Mouse (Mus musculus) CD4-positive naive resting alpha-beta T cell, adult 76 days (primary cell): ENCODE measurements around the gene Mff. TPM values are rescaled to one million over a fixed set of nuclear protein-coding genes. Genes with fewer than 3 reads are reported as not detected.

ENCODE experiments used
- total RNA-seq: library from RNA; stranded (reverse); gene quantifications from one replicate; pipeline ENCODE4 v1.2.4, GENCODE M21; 2023

The Mff gene
- total RNA-seq = 111 TPM

DNA sequence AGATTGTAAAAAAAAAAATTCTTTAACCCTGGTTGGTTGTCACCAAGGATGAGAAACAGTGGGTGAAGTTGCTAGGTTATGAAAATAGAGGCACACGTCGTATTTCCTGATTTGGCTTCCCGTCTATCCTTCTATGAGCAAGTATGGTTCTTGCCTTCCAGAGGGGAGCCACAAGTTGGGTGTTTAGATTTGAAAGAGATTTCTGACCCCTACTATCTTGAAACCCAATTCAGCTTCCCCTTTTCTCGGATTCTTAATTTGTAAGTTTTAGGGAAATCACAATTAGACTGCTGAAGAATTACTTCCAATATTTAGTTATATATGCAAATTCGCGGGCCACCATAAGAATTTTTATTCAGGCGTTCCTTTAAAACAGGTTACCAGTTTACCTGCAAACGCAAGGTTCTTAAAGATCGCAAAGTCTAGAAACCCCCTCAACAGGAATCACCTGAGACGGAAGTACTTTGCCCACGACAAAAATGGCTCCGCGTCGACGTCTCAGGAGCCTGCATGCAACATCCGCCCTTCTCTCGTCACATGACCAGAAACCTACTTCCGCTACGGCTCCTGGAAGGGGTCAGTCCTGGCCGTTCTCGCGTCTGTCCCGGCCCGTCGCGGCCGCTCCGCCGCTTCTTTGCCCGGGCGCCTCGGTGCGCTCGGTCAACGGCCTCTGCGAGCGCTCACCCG, at the start of gene Mff:
TSS of gene Mff (plus strand) at position 552 of the 687 bp plus-strand sequence.

DNA sequence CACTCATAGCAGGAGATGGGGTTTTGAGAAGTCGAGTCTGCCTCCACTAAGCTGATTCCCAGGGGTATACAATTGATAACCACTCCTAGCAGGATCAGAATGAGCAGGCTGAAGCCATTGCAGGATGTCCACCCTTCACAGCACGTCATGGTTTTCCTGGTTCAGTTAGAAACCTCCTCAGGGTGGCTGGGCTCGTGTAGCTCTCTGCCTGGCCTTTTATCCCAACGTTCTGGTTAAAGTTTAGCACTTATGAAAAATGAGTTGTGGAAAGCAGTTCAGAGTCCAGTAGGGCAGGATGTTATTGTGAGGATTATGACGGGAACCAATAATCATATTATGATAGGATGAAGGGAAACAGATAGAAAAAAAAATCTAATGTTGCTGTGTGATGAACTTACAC, 43.6 kb downstream of the Mff start, which contains the start of gene Tm4sf20:
TSS of gene Tm4sf20 (minus strand) at position 193 of the 400 bp plus-strand sequence.

DNA sequence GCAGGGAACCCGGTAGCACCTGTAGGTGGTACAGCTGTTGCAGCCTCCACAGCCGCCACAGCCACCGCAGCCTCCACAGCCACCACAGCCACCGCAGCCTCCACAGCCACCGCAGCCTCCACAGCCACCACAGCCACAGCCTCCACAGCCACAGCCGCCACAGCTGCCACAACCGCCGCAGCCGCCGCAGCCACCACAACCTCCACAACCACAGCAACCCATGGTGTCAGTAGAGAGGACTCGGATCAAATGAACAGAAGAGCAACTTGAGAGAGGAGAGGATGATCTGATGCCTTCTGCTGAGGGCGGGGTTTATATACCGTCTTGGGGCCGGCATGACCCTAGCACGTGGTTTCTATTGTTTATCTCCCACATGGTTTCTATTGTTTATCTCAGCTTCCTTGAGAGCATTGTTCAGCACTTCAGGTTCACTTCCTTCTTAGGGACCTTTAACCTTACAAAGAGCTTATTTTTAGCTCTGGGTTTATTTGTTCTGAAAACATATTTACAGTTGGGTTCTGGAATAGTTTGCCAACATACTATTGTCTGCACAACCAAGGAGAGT, 46.4 kb downstream of the Mff start, which contains the start of gene Gm47791:
TSS of gene Gm47791 (minus strand) at position 222 of the 565 bp plus-strand sequence.

Other genes starting within 250 kb of the Mff start
- not detected for gene Col4a4, start 138.0 kb upstream of the Mff start, total RNA-seq
- gene Col4a3, start 138.0 kb upstream of the Mff start, total RNA-seq = not detected
- not detected for gene Tm4sf20, start 43.6 kb downstream of the Mff start, total RNA-seq
- not detected for gene Gm47791, start 46.4 kb downstream of the Mff start, total RNA-seq
- 84.8 TPM for gene Agfg1, start 114.6 kb downstream of the Mff start, total RNA-seq
- 3.5 TPM for gene A030005L19Rik, start 188.4 kb downstream of the Mff start, total RNA-seq
- not detected for gene A030014E15Rik, start 200.0 kb downstream of the Mff start, total RNA-seq
- gene Gm6217, start 206.5 kb downstream of the Mff start, total RNA-seq = not detected
- gene A030003K21Rik, start 218.5 kb downstream of the Mff start, total RNA-seq = not detected
- gene Gm7544, start 231.1 kb downstream of the Mff start, total RNA-seq = not detected
- gene Gm47955, start 235.4 kb downstream of the Mff start, total RNA-seq = not detected